Mouse (Mus musculus) embryonic facial prominence, embryonic 15.5 days (tissue): ENCODE measurements around the gene E130308A19Rik. TPM values are rescaled to one million over a fixed set of nuclear protein-coding genes. Genes with fewer than 3 reads are reported as not detected.
A peak's percentile ranks its signal among the peaks of the same experiment; 100 is the strongest.

Experiments used
- ATAC-seq: fragments of 200-750 bp; cut with Nextera tagmentation; 2 replicates; pipeline ENCODE4 v1.8.0; 2017; ENCODE audit warnings: low read depth, moderate TSS enrichment; ENCODE audit not compliant: insufficient number of reproducible peaks, low FRiP score, low TSS enrichment
- H3K27ac ChIP-seq: fragments of 300-500 bp; sonication (generic); replicated peaks from 2 replicates; pipeline ENCODE4 v1.5.1; 2015; ENCODE audit warnings: mild to moderate bottlenecking, inconsistent platforms
- H3K27me3 ChIP-seq: fragments of 300-500 bp; sonication (generic); 2 replicates; pipeline ENCODE4 v1.6.1; 2015; ENCODE audit warnings: inconsistent platforms
- H3K36me3 ChIP-seq: fragments of 300-500 bp; sonication (generic); 2 replicates; pipeline ENCODE4 v1.6.1; 2015; ENCODE audit warnings: mild to moderate bottlenecking, inconsistent platforms
- H3K4me1 ChIP-seq: fragments of 300-500 bp; sonication (generic); 2 replicates; pipeline ENCODE4 v1.6.1; 2015; ENCODE audit warnings: inconsistent platforms
- H3K4me2 ChIP-seq: fragments of 300-500 bp; sonication (generic); replicated peaks from 2 replicates; pipeline ENCODE4 v1.6.1; 2015; ENCODE audit warnings: mild to moderate bottlenecking, inconsistent platforms
- H3K4me3 ChIP-seq: fragments of 300-500 bp; sonication (generic); replicated peaks from 2 replicates; pipeline ENCODE4 v1.5.1; 2015; ENCODE audit warnings: mild to moderate bottlenecking, inconsistent platforms
- H3K9ac ChIP-seq: fragments of 300-500 bp; sonication (generic); 2 replicates; pipeline ENCODE4 v1.6.1; 2015; ENCODE audit warnings: inconsistent platforms
- H3K9me3 ChIP-seq: fragments of 300-500 bp; sonication (generic); replicated peaks from 2 replicates; pipeline ENCODE4 v1.6.1; 2016; ENCODE audit warnings: inconsistent platforms
- WGBS: fragments of 180-500 bp; shearing (Covaris S2); methylation state at CpG from one replicate; pipeline ENCODE4 v1.1.7; 2015; 5-methylcytosine and 5-hydroxymethylcytosine counted together
- polyA plus RNA-seq: library from polyadenylated mRNA; unstranded; fragments of >200 nt; fragmentation: Nextera tagmentation; extraction: Ambion mirVana; gene quantifications from 2 replicates; pipeline ENCODE4 v1.2.1, GENCODE M21; 2015

Gene E130308A19Rik
- polyA plus RNA-seq, 1 experiment from 2014 or later = 18.7 TPM

- H3K4me3 ChIP-seq = peak overlapping the region; percentile 82
- no peaks in the 10 kb centered on the region for H3K27me3 ChIP-seq
- H3K4me1 ChIP-seq = peaks cover 11% of the 10 kb centered on the region
- WGBS = 5% methylated on average over 9 of the region's 9 CpGs
- H3K36me3 ChIP-seq = no peaks in the 10 kb centered on the region
- peak overlapping the region; percentile 95 for H3K4me2 ChIP-seq
- ATAC-seq = no peak
- H3K9ac ChIP-seq = peak overlapping the region; percentile 70
- H3K27ac ChIP-seq = 0 out of 2 replicates have a peak overlapping the region, but pooled peaks have one; percentile 91
- H3K9me3 ChIP-seq = no peaks in the 10 kb centered on the region
These were observed 180.8 kb downstream of the E130308A19Rik start for GRCm38 (mm10) chr4:59806879-59807195.

GRCm38 (mm10) chr4:59807521-59807920 is 181.5 kb downstream of the E130308A19Rik start:
- H3K9ac ChIP-seq = no peak overlapping the region
- WGBS = 66% methylated on average over 2 of the region's 2 CpGs
- H3K4me2 ChIP-seq = no peak overlapping the region
- no peaks in the 10 kb centered on the region for H3K9me3 ChIP-seq
- no peaks in the 10 kb centered on the region for H3K27me3 ChIP-seq
- no peaks in the 10 kb centered on the region for H3K36me3 ChIP-seq
- H3K4me3 ChIP-seq = no peak overlapping the region
- H3K27ac ChIP-seq = no peak overlapping the region
- ATAC-seq = no peak
- H3K4me1 ChIP-seq = peaks cover 11% of the 10 kb centered on the region

DNA sequence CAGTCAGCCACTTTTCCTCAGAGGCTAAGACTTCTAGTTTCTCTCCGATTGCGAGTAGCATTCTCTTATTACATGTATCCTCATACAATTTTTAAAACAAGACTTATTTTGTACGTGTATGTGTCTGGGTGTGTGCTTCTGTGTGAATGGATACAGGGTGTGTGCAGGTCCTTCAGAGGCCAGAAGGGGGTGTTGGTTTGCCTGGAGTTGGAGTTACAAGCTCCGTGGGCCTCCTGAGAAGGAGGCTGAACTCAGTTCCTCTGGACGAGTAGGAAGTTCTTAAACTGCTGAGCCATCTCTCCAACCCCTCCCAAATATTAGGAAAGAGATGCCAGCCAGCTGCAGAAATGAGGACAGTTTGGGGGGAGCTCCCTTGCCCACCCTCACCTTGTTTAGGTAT is 182.4 kb downstream of the E130308A19Rik start:
- H3K4me3 ChIP-seq = no peak overlapping the region
- no peaks in the 10 kb centered on the region for H3K9me3 ChIP-seq
- H3K9ac ChIP-seq = no peak overlapping the region
- no peaks in the 10 kb centered on the region for H3K36me3 ChIP-seq
- H3K4me2 ChIP-seq = no peak overlapping the region
- H3K27me3 ChIP-seq = no peaks in the 10 kb centered on the region
- WGBS = 72% methylated on average over 5 of the region's 5 CpGs
- H3K4me1 ChIP-seq = peaks cover 11% of the 10 kb centered on the region
- ATAC-seq = no peak
- no peak overlapping the region for H3K27ac ChIP-seq

Other genes with a start within 250 kb of the E130308A19Rik start
- 3.7 and 4.4 TPM in 2 replicates for gene Susd1, start 187.6 kb upstream of the E130308A19Rik start, polyA plus RNA-seq
- 42.5 and 42.9 TPM in 2 replicates for gene Ptbp3, start 76.8 kb upstream of the E130308A19Rik start, polyA plus RNA-seq
- 25.7 and 27.1 TPM in 2 replicates for gene Hsdl2, start 44.6 kb upstream of the E130308A19Rik start, polyA plus RNA-seq
- 43.8 and 45.8 TPM in 2 replicates for gene Inip, start 175.4 kb downstream of the E130308A19Rik start, polyA plus RNA-seq
- 10.3 and 11.1 TPM in 2 replicates for gene Snx30, start 179.6 kb downstream of the E130308A19Rik start, polyA plus RNA-seq